Mouse (Mus musculus) midbrain, embryonic 12.5 days (tissue): ENCODE data around the gene Mllt3. TPM values are rescaled to one million over a fixed set of nuclear protein-coding genes. Genes with fewer than 3 reads are reported as not detected.

Experiments used
- ATAC-seq: fragments of 200-750 bp; cut with Nextera tagmentation; 2 replicates; pipeline ENCODE4 v1.8.0; 2017; ENCODE audit warnings: low read depth, moderate TSS enrichment, moderate library complexity; ENCODE audit not compliant: low FRiP score
- H3K27ac ChIP-seq: fragments of 300-500 bp; sonication (generic); replicated peaks from 2 replicates; pipeline ENCODE4 v1.5.1; 2016; ENCODE audit warnings: mild to moderate bottlenecking
- H3K27me3 ChIP-seq: fragments of 300-500 bp; sonication (generic); 2 replicates; pipeline ENCODE4 v1.6.1; 2016; ENCODE audit warnings: mild to moderate bottlenecking
- H3K36me3 ChIP-seq: fragments of 300-500 bp; sonication (generic); 2 replicates; pipeline ENCODE4 v1.6.1; 2016
- H3K4me1 ChIP-seq: fragments of 300-500 bp; sonication (generic); 2 replicates; pipeline ENCODE4 v1.6.1; 2016
- H3K4me2 ChIP-seq: fragments of 300-500 bp; sonication (generic); replicated peaks from 2 replicates; pipeline ENCODE4 v1.6.1; 2016; ENCODE audit warnings: mild to moderate bottlenecking, moderate library complexity
- H3K4me3 ChIP-seq: fragments of 300-500 bp; sonication (generic); 2 replicates; pipeline ENCODE4 v1.5.1; 2016; ENCODE audit warnings: mild to moderate bottlenecking
- H3K9ac ChIP-seq: fragments of 300-500 bp; sonication (generic); replicated peaks from 2 replicates; pipeline ENCODE4 v1.6.1; 2016; ENCODE audit warnings: mild to moderate bottlenecking, moderate library complexity
- H3K9me3 ChIP-seq: fragments of 300-500 bp; sonication (generic); 2 replicates; pipeline ENCODE4 v1.6.1; 2016; ENCODE audit warnings: mild to moderate bottlenecking
- WGBS: fragments of 180-500 bp; shearing (Covaris S2); methylation state at CpG from one replicate; pipeline ENCODE4 v1.1.7; 2016; 5-methylcytosine and 5-hydroxymethylcytosine counted together
- polyA plus RNA-seq: library from polyadenylated mRNA; unstranded; fragments of >200 nt; fragmentation: Nextera tagmentation; extraction: Ambion mirVana; gene quantifications from 2 replicates; pipeline ENCODE4 v1.2.1, GENCODE M21; 2016

Mllt3 gene
- polyA plus RNA-seq, 1 experiment from 2014 or later = 80.2 TPM

- Histone ChIP-seq H3K4me2 (no peak overlapping the region), H3K9ac (no peak overlapping the region), H3K4me3 (no peak overlapping the region), H3K27ac (no peak overlapping the region), H3K9me3 (no peaks in the 10 kb centered on the region), H3K4me1 (peaks cover 9% of the 10 kb centered on the region; the same call in 1 of the 2 replicates), H3K36me3 (no peaks in the 10 kb centered on the region), H3K27me3 (no peaks in the 10 kb centered on the region)
- no peak for ATAC-seq
- WGBS = 72% methylated on average over 8 of the region's 8 CpGs
Observed at GRCm38 (mm10) chr4:87942921-87943403, 90.2 kb downstream of the Mllt3 start.

- no peak overlapping the region for H3K4me3 ChIP-seq
- no peaks in the 10 kb centered on the region for H3K27me3 ChIP-seq
- no peaks in the 10 kb centered on the region for H3K36me3 ChIP-seq
- H3K4me1 ChIP-seq = 0 out of 2 replicates have a peak, but pooled peaks cover 11% of the 10 kb centered on the region
- H3K4me2 ChIP-seq = no peak overlapping the region
- 92% methylated on average over 7 of the region's 7 CpGs for WGBS
- no peak overlapping the region for H3K27ac ChIP-seq
- H3K9me3 ChIP-seq = no peaks in the 10 kb centered on the region
- H3K9ac ChIP-seq = no peak overlapping the region
- ATAC-seq = no peak
Observed at GRCm38 (mm10) chr4:87939474-87940154, 93.5 kb downstream of the Mllt3 start.

- Histone ChIP-seq H3K9ac (no peak overlapping the region), H3K27ac (no peak overlapping the region), H3K36me3 (no peaks in the 10 kb centered on the region), H3K27me3 (no peaks in the 10 kb centered on the region), H3K9me3 (no peaks in the 10 kb centered on the region), H3K4me2 (no peak overlapping the region), H3K4me3 (no peak overlapping the region), H3K4me1 (peaks cover 9% of the 10 kb centered on the region; the same call in 1 of the 2 replicates)
- no peak for ATAC-seq
- 77% methylated on average over 2 of the region's 2 CpGs for WGBS
Observed at GRCm38 (mm10) chr4:87936326-87936725, 96.8 kb downstream of the Mllt3 start.

GRCm38 (mm10) chr4:87933701-87934337 lies 99.3 kb downstream of the Mllt3 start:
- Histone ChIP-seq H3K4me3 (no peak overlapping the region), H3K27me3 (no peaks in the 10 kb centered on the region), H3K27ac (no peak overlapping the region), H3K36me3 (no peaks in the 10 kb centered on the region), H3K9ac (no peak overlapping the region), H3K4me1 (peaks cover 9% of the 10 kb centered on the region; the same call in 1 of the 2 replicates), H3K4me2 (no peak overlapping the region), H3K9me3 (no peaks in the 10 kb centered on the region)
- WGBS = 89% methylated on average over 4 of the region's 4 CpGs
- no peak for ATAC-seq

- Histone ChIP-seq H3K9me3 (no peaks in the 10 kb centered on the region), H3K36me3 (no peaks in the 10 kb centered on the region), H3K4me1 (peaks cover 8% of the 10 kb centered on the region; the same call in 1 of the 2 replicates), H3K4me2 (no peak overlapping the region), H3K4me3 (no peak overlapping the region), H3K27me3 (no peaks in the 10 kb centered on the region), H3K9ac (no peak overlapping the region), H3K27ac (no peak overlapping the region)
- 93% methylated on average over 8 of the region's 8 CpGs for WGBS
- ATAC-seq = no peak
Observed at GRCm38 (mm10) chr4:87930356-87931245, 102.6 kb downstream of the Mllt3 start.

- no peak overlapping the region for H3K9ac ChIP-seq
- H3K27ac ChIP-seq = no peak overlapping the region
- no peak overlapping the region for H3K4me2 ChIP-seq
- peaks cover 4% of the 10 kb centered on the region; the same call in 1 of the 2 replicates for H3K4me1 ChIP-seq
- H3K9me3 ChIP-seq = no peaks in the 10 kb centered on the region
- 83% methylated on average over 3 of the region's 3 CpGs for WGBS
- H3K4me3 ChIP-seq = no peak overlapping the region
- no peaks in the 10 kb centered on the region for H3K27me3 ChIP-seq
- no peaks in the 10 kb centered on the region for H3K36me3 ChIP-seq
- no peak for ATAC-seq
Observed at GRCm38 (mm10) chr4:87928603-87929199, 104.5 kb downstream of the Mllt3 start.

GRCm38 (mm10) chr4:87927354-87927753 lies 105.8 kb downstream of the Mllt3 start:
- Histone ChIP-seq H3K4me2 (no peak overlapping the region), H3K27ac (no peak overlapping the region), H3K9ac (no peak overlapping the region), H3K27me3 (no peaks in the 10 kb centered on the region), H3K36me3 (no peaks in the 10 kb centered on the region), H3K9me3 (no peaks in the 10 kb centered on the region), H3K4me1 (0 out of 2 replicates have a peak, but pooled peaks cover 2% of the 10 kb centered on the region), H3K4me3 (no peak overlapping the region)
- ATAC-seq = no peak
- WGBS = 70% methylated on average over 10 of the region's 10 CpGs

GRCm38 (mm10) chr4:87920664-87921063 lies 112.5 kb downstream of the Mllt3 start:
- Histone ChIP-seq H3K27me3 (no peaks in the 10 kb centered on the region), H3K4me1 (peaks cover 8% of the 10 kb centered on the region; the same call in 1 of the 2 replicates), H3K4me2 (no peak overlapping the region), H3K36me3 (no peaks in the 10 kb centered on the region), H3K9ac (no peak overlapping the region), H3K9me3 (no peaks in the 10 kb centered on the region), H3K27ac (no peak overlapping the region), H3K4me3 (no peak overlapping the region)
- WGBS = 90% methylated on average over 8 of the region's 8 CpGs
- no peak for ATAC-seq

GRCm38 (mm10) chr4:87911172-87911994 lies 121.8 kb downstream of the Mllt3 start:
- 77% methylated on average over 6 of the region's 6 CpGs for WGBS
- H3K4me1 ChIP-seq = peaks cover 12% of the 10 kb centered on the region; the same call in 1 of the 2 replicates
- H3K9ac ChIP-seq = no peak overlapping the region
- H3K36me3 ChIP-seq = no peaks in the 10 kb centered on the region
- H3K9me3 ChIP-seq = no peaks in the 10 kb centered on the region
- H3K4me3 ChIP-seq = no peak overlapping the region
- no peak overlapping the region for H3K27ac ChIP-seq
- H3K4me2 ChIP-seq = no peak overlapping the region
- no peak for ATAC-seq
- H3K27me3 ChIP-seq = no peaks in the 10 kb centered on the region

- no peak overlapping the region for H3K9ac ChIP-seq
- WGBS = 83% methylated on average over 6 of the region's 6 CpGs
- no peak overlapping the region for H3K4me3 ChIP-seq
- no peak overlapping the region for H3K4me2 ChIP-seq
- ATAC-seq = no peak
- H3K4me1 ChIP-seq = peaks cover 6% of the 10 kb centered on the region
- H3K27ac ChIP-seq = no peak overlapping the region
- H3K36me3 ChIP-seq = no peaks in the 10 kb centered on the region
- no peaks in the 10 kb centered on the region for H3K9me3 ChIP-seq
- H3K27me3 ChIP-seq = no peaks in the 10 kb centered on the region
Observed at GRCm38 (mm10) chr4:87905149-87905771, 127.9 kb downstream of the Mllt3 start.
